Mouse (Mus musculus) liver, embryonic 18 days (tissue): ENCODE results near the gene Rgl3. TPM values are rescaled to one million over a fixed set of nuclear protein-coding genes. Genes with fewer than 3 reads are reported as not detected.

Source experiments
- polyA plus RNA-seq: library from polyadenylated mRNA; depleted of rRNA; stranded (reverse); fragments of >200 nt; gene quantifications from 2 replicates; pipeline ENCODE4 v1.2.3, GENCODE M21; 2012; rRNA removed

The Rgl3 gene
- 0.31 and 0.53 TPM in 2 replicates for polyA plus RNA-seq

DNA sequence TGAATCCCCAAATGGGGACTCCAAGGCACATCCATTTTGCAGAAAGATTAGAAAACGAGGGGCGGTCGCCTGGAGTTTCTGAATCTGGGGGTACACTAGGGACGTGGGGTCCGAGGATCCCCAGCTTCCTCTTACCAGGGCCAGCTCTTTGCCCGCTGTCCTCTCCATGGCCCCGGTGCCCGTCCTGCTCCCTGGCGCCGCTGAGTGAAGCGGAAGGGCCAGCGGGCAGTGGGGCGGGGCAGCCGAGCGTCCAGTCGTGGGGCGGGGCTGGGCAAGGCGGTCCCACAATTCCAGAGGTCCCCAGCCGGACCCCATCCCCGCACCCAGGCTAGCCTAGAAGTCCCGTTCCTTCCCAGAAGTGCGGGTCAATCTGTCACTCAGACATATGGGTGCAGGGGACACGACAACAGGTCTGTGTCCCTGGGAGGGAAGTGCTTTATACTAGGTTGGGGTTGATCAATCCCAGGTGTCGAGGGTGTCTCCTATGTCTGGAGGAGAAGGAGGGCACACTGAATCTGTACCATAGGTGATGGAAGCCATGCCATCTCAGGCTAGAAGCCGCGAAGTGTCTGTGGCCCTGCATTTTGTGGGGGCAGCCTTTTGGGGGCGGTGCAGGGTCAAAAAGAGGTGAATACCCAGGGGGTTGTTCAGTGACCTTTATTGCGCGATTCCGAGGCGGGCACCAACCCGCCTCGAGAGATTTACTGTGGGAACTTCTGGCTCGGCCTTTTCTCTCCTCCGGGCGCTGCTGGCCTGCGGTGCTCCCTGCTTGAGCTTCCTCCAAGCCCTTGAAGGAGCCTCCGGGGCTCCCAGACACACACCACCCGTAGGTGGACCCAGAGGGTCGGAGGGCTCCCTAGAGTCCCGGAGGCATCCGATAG is at the start of gene Rgl3:
Gene Rgl3 (minus strand): TSS at position 217 of the 881 bp plus-strand sequence.

DNA sequence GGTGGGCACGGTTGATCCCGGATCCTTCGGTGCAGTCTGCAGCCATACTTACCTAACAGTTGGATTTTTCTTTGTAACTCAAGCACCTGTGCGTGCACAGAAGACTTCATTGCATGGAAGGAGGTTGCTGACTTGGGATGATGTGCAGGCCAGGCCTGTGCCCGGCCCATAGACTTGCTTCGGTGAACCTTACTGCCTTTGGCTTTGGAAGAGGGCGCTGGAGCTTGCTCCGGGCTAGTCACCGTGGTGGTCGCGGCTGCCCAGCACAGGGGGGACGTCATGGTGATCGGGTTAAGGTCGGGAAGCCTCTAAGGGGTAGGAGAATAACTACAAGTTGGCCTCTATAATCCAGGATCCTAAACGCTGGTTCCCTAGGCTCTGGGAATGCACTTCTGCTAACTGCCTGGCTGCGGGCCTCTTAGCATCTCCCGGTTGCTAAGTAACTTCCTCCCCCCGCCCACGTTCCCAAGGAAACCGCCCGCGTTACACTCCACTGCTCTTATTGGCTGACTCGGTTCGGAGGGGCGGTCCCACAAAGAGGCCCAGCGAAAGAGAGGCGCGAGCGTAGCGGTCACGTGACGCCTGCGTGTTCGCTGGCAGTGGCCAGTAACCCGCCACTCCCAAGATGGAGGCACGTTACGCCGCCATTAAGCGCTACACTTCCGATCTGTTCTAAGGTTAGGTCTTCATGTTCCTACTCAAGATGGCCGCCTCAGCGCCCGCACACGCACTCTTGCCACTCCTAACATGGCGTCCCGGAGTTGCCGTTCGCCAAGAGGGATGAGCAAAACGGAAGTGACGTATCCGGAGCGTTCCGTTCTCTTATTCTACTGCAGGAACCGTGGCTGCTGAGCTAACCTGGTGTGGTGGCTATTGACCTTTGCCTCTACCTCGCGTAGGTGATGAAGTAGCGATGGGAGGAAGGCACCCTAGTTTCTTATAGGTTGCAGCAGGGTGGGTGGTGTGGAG is 13.2 kb upstream of the Rgl3 start, which contains the start of the genes Ccdc151 and Prkcsh:
Gene Ccdc151 (minus strand): TSS at position 441 of the 969 bp plus-strand sequence.
Gene Prkcsh (plus strand): TSS at position 613 of the 969 bp plus-strand sequence.

DNA sequence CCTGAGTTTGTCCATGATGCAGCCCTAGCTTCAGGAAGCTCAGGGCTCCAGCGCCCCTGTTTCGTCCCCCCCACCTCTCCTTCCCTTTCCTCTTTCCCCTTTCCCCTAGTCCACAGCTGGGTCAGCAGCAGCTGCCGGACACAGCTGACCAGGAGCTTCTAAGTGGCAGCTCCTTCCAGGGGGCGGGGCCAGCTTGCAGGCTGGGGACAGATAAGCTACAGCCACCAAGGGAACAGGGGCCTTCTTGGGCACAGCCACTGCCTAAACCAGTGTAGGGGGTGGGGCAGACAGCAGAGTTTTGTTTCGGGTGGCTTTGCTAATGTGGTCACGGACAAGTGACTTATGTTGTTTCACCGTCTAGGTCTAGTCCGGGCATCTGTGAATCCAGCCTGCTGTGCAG is 25.8 kb downstream of the Rgl3 start, which contains the start of gene Epor:
Gene Epor (minus strand): TSS at position 90 of the 400 bp plus-strand sequence.

GRCm38 (mm10) chr9:21955570-21956281 is 33.5 kb downstream of the Rgl3 start, which contains the start of gene Swsap1:
TSS of gene Swsap1 (plus strand) at chr9:21955755.

GRCm38 (mm10) chr9:21936692-21937570 is 52.3 kb downstream of the Rgl3 start, which contains the start of gene Plppr2:
TSS of gene Plppr2 (plus strand) at chr9:21937033.

GRCm38 (mm10) chr9:21927208-21927753 is 62.0 kb downstream of the Rgl3 start, which contains the start of the genes Ccdc159 and Tmem205:
TSS of gene Ccdc159 (plus strand) at chr9:21927471.
TSS of gene Tmem205 (minus strand) at chr9:21927556.

Other genes starting within 250 kb of the Rgl3 start
- gene Spc24, start 229.1 kb downstream of the Rgl3 start, polyA plus RNA-seq: 25.7 and 26.4 TPM in 2 replicates
- gene Kank2, start 190.7 kb downstream of the Rgl3 start, polyA plus RNA-seq: 8.2 and 9.7 TPM in 2 replicates
- 176 and 212 TPM in 2 replicates for gene Angptl8, start 153.9 kb downstream of the Rgl3 start, polyA plus RNA-seq
- gene Dock6, start 136.8 kb downstream of the Rgl3 start, polyA plus RNA-seq: 25.2 and 25.3 TPM in 2 replicates
- 18.4 and 22.1 TPM in 2 replicates for gene Rab3d, start 71.3 kb downstream of the Rgl3 start, polyA plus RNA-seq
- 4.7 and 5.0 TPM in 2 replicates for gene Ccdc159, start 62.0 kb downstream of the Rgl3 start, polyA plus RNA-seq
- 183 and 222 TPM in 2 replicates for gene Tmem205, start 61.9 kb downstream of the Rgl3 start, polyA plus RNA-seq
- 8.6 and 10.1 TPM in 2 replicates for gene Plppr2, start 52.4 kb downstream of the Rgl3 start, polyA plus RNA-seq
- gene Swsap1, start 33.7 kb downstream of the Rgl3 start, polyA plus RNA-seq: 1.4 and 1.6 TPM in 2 replicates
- 51.5 and 56.7 TPM in 2 replicates for gene Epor, start 25.9 kb downstream of the Rgl3 start, polyA plus RNA-seq
- 0.02 TPM in 2 replicates for gene Ccdc151, start 13.2 kb upstream of the Rgl3 start, polyA plus RNA-seq
- 61.1 and 69.2 TPM in 2 replicates for gene Prkcsh, start 13.4 kb upstream of the Rgl3 start, polyA plus RNA-seq
- under 0.01 and 0.01 TPM in 2 replicates for gene Elavl3, start 62.6 kb upstream of the Rgl3 start, polyA plus RNA-seq
- not detected in 2 replicates for gene Gm49318, start 81.8 kb upstream of the Rgl3 start, polyA plus RNA-seq
- gene Zfp653, start 81.9 kb upstream of the Rgl3 start, polyA plus RNA-seq: 9.9 and 13.0 TPM in 2 replicates
- 14.9 and 15.9 TPM in 2 replicates for gene Ecsit, start 96.0 kb upstream of the Rgl3 start, polyA plus RNA-seq
- 0.42 and 0.54 TPM in 2 replicates for gene Cnn1, start 109.8 kb upstream of the Rgl3 start, polyA plus RNA-seq
- gene Elof1, start 127.7 kb upstream of the Rgl3 start, polyA plus RNA-seq: 51.8 and 57.2 TPM in 2 replicates
- 142 and 178 TPM in 2 replicates for gene Acp5, start 146.3 kb upstream of the Rgl3 start, polyA plus RNA-seq
- gene Pigyl, start 167.4 kb upstream of the Rgl3 start, polyA plus RNA-seq: 27.8 and 33.3 TPM in 2 replicates
- gene Zfp872, start 198.6 kb upstream of the Rgl3 start, polyA plus RNA-seq: 0.02 and 0.04 TPM in 2 replicates
- gene Zfp809, start 236.3 kb upstream of the Rgl3 start, polyA plus RNA-seq: 4.5 and 4.6 TPM in 2 replicates